Mouse (Mus musculus) liver, embryonic 14.5 days (tissue): ENCODE measurements around the gene 4930595D18Rik. TPM values are rescaled to one million over a fixed set of nuclear protein-coding genes. Genes with fewer than 3 reads are reported as not detected.

ENCODE experiments used
- ATAC-seq: fragments of 200-750 bp; cut with Nextera tagmentation; 2 replicates; pipeline ENCODE4 v1.8.0; 2017; ENCODE audit warnings: moderate number of reproducible peaks, mild to moderate bottlenecking, moderate library complexity; ENCODE audit not compliant: insufficient read depth
- DNase-seq, 3 experiments: peaks; one replicate each; pipeline ENCODE4 v3.0.0-alpha.2; 2012 to 2013; ENCODE audit warnings: low read depth in 3 of 3, low spot score in 3 of 3
- H3K27ac ChIP-seq: fragments of 300-500 bp; sonication (generic); 2 replicates; pipeline ENCODE4 v1.5.1; 2014; ENCODE audit warnings: moderate library complexity, mild to moderate bottlenecking, control low read depth, inconsistent platforms
- H3K27me3 ChIP-seq: fragments of 300-500 bp; sonication (generic); 2 replicates; pipeline ENCODE4 v1.6.1; 2014; ENCODE audit warnings: mild to moderate bottlenecking, low read length, moderate library complexity; ENCODE audit not compliant: control insufficient read depth, insufficient read depth
- H3K36me3 ChIP-seq: fragments of 300-500 bp; sonication (generic); replicated peaks from 2 replicates; pipeline ENCODE4 v1.6.1; 2014; ENCODE audit warnings: low read depth; ENCODE audit not compliant: control insufficient read depth, insufficient read depth
- H3K4me1 ChIP-seq, 2 experiments: fragments of 200-500 bp in 1 of 2; fragments of 300-500 bp in 1 of 2; sonication (generic) in 1 of 2; replicated peaks; 2 replicates each; pipeline ENCODE4 v1.6.1; 2012 to 2014; ENCODE audit warnings: antibody characterized with exemption in 1 of 2, inconsistent platforms in 1 of 2, low read length in 1 of 2; ENCODE audit not compliant: control insufficient read depth in 2 of 2, insufficient read depth in 2 of 2
- H3K4me2 ChIP-seq: fragments of 300-500 bp; sonication (generic); 2 replicates; pipeline ENCODE4 v1.6.1; 2014; ENCODE audit warnings: low read depth, mild to moderate bottlenecking, control low read depth, moderate library complexity
- H3K4me3 ChIP-seq, 2 experiments: fragments of 200-500 bp in 1 of 2; fragments of 300-500 bp in 1 of 2; sonication (generic) in 1 of 2; 2 replicates each; pipeline ENCODE4 v1.5.1; 2012 to 2014; ENCODE audit warnings: low read depth in 2 of 2, low read length in 2 of 2, mild to moderate bottlenecking in 2 of 2, control low read depth in 1 of 2, inconsistent platforms in 1 of 2, moderate library complexity in 1 of 2; ENCODE audit not compliant: insufficient read depth in 1 of 2
- H3K9ac ChIP-seq: fragments of 300-500 bp; sonication (generic); replicated peaks from 2 replicates; pipeline ENCODE4 v1.6.1; 2014; ENCODE audit warnings: mild to moderate bottlenecking, control low read depth, moderate library complexity
- H3K9me3 ChIP-seq: fragments of 300-500 bp; sonication (generic); 2 replicates; pipeline ENCODE4 v1.6.1; 2016; ENCODE audit warnings: low read length, mixed read lengths; ENCODE audit not compliant: control insufficient read depth
- CTCF ChIP-seq: IDR thresholded peaks from 2 replicates; pipeline ENCODE4 v1.5.1; 2016; ENCODE audit warnings: antibody characterized with exemption, low read depth, control low read depth
- EP300 ChIP-seq: IDR thresholded peaks from 2 replicates; pipeline ENCODE4 v1.6.1; 2016; ENCODE audit warnings: antibody characterized with exemption, low read depth
- whole genome bisulfite sequencing: fragments of 180-500 bp; shearing (Covaris S2); extraction: QIAGEN DNeasy Blood & Tissue Kit; methylation state at CpG from one replicate; pipeline ENCODE4 v1.1.7; 2014; ENCODE audit not compliant: insufficient replicate concordance; 5-methylcytosine and 5-hydroxymethylcytosine counted together
- polyA plus RNA-seq, 2 experiments: library from polyadenylated mRNA; depleted of rRNA in 1 of 2; stranded (reverse) in 1 of 2; unstranded in 1 of 2; fragments of >200 nt; fragmentation: Nextera tagmentation in 1 of 2; extraction: Ambion mirVana in 1 of 2; gene quantifications; 2 replicates each; pipeline versions ENCODE4 v1.2.1 to v1.2.3; 2012 to 2014

The 4930595D18Rik gene
- polyA plus RNA-seq, 2 experiments: not detected

DNA sequence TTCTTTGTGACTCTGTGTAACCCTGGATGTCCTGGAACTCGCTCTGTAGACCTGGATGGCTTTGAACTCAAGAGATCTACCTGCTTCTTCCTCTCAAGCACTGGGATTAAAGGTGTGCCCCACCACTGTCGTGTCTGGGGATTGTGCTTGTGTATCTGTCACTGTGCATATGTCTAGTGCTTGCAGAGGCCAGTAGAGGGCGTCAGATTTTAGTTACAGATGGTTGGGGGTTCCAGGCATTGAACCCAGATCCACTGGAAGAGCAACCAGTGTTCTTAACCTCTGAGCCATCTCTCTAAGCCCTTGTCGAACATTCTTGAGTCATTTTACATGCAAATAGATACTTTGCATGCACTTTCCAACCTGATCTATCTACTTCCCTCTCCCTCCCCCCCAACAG is 5.5 kb downstream of the 4930595D18Rik start:
- H3K4me3 ChIP-seq: no peak overlapping the region
- H3K27me3 ChIP-seq: no peaks in the 10 kb centered on the region
- H3K9me3 ChIP-seq: no peaks in the 10 kb centered on the region
- H3K9ac ChIP-seq: no peak overlapping the region
- no peak overlapping the region for H3K27ac ChIP-seq
- DNase-seq (no peak), ATAC-seq (no peak)
- H3K4me1 ChIP-seq: no peaks in the 10 kb centered on the region
- no peaks in the 10 kb centered on the region for H3K36me3 ChIP-seq
- no peak overlapping the region for H3K4me2 ChIP-seq
- no peak for TF ChIP-seq EP300
- TF ChIP-seq CTCF: no peak
- WGBS: 63% methylated on average over 4 of the region's 4 CpGs

GRCm38 (mm10) chr12:111168891-111169290 is 15.4 kb downstream of the 4930595D18Rik start:
- ATAC-seq (no peak), DNase-seq (no peak)
- Histone ChIP-seq H3K9me3 (no peaks in the 10 kb centered on the region), H3K27ac (no peak overlapping the region), H3K4me3 (no peak overlapping the region), H3K27me3 (no peaks in the 10 kb centered on the region), H3K4me2 (no peak overlapping the region), H3K4me1 (peaks cover 8% of the 10 kb centered on the region in 2 experiments; a peak in 3 of 4 replicates), H3K36me3 (no peaks in the 10 kb centered on the region), H3K9ac (no peak overlapping the region)
- WGBS: 81% methylated on average over 4 of the region's 4 CpGs
- TF ChIP-seq EP300 (no peak), CTCF (no peak)

DNA sequence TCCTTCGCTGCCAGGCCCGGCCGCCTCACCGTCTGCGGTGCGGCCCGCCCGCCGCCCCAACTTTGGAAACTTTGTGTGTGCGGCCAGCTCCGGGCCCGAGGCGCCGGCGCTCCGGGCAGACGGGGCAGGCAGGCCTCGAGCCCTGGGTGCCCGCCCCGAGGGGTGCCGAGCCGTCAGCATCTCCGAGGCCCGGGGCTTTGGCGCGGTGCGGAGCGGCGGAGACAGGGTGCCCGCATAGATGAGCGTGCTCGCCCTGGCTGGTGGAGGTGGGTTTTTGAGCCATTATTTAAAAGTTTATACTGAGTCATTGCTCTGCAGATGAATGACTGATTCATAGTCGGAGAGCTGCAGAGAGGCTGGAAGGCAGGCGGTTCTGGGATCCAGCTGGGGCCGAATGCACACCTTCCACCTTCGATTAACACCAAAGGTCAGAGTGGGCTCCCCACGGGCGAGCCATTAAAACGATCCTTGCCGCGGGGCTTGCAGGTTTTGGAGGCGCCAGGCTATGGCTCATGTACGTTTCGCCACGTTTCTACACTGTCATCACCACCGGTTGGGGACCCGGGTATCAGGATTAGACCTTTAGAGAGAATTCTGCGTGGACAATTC is 17.5 kb downstream of the 4930595D18Rik start:
- Histone ChIP-seq H3K27me3 (no peaks in the 10 kb centered on the region), H3K4me2 (peak overlapping the region; percentile 77), H3K4me3 (peak overlapping the region; percentile 59 to 70), H3K9ac (peak overlapping the region; percentile 44), H3K9me3 (no peaks in the 10 kb centered on the region), H3K36me3 (no peaks in the 10 kb centered on the region), H3K4me1 (peaks cover 12 to 19% of the 10 kb centered on the region in 2 experiments), H3K27ac (no peak overlapping the region)
- TF ChIP-seq CTCF (no peak), EP300 (no peak)
- WGBS: under 1% methylated on average over 48 of the region's 48 CpGs
- ATAC-seq: peak; percentile 31
- DNase-seq: no peak

GRCm38 (mm10) chr12:111165831-111166591 is 18.3 kb downstream of the 4930595D18Rik start, which contains the start of gene Traf3:
Gene Traf3 (plus strand): TSS chr12:111166370.
- Histone ChIP-seq H3K4me1 (peaks cover 12 to 19% of the 10 kb centered on the region in 2 experiments), H3K4me3 (peak within 1 kb of the TSS; percentile 59 to 70), H3K9me3 (no peaks in the 10 kb centered on the region), H3K27ac (peak within 1 kb of the TSS; percentile 4), H3K36me3 (no peaks in the 10 kb centered on the region), H3K27me3 (no peaks in the 10 kb centered on the region), H3K4me2 (peak within 1 kb of the TSS; percentile 77), H3K9ac (peak within 1 kb of the TSS; percentile 44)
- TF ChIP-seq EP300 (no peak), CTCF (no peak)
- 3% methylated on average over 94 of the region's 105 CpGs for WGBS
- ATAC-seq (peak; percentile 65), DNase-seq (peak; percentile 44 to 56 (median 47))
